Comparison of ENCODE assay signal across 9 mouse cellular contexts in genomic region chr10:96371321-96371653, GRCm38 (mm10).
DNase-seq lines count a peak whose midpoint lies in the region; ATAC-seq and TF ChIP-seq lines count a peak whose summit lies in the region.
"Had no signal": no experiment of that assay in that cellular context is flagged by ENCODE, and none has a peak within 500 bp of the region (broad histone marks: within the 10 kb centered on the region; RNA-seq: fewer than 3 reads in every experiment).

No protein-coding gene starts in this region.

- no peak overlapping the region for H3K9ac ChIP-seq in forebrain, embryonic 13.5 days
- no peak overlapping the region for H3K9ac ChIP-seq in intestine, embryonic 14.5 days (ENCODE audit: low read length)
- no peak overlapping the region for H3K9ac ChIP-seq in intestine, postnatal 0 days (ENCODE audit: low read depth, low read length)
- H3K9ac ChIP-seq in midbrain, embryonic 16.5 days (ENCODE audit: low read depth, low read length): 0 out of 2 replicates have a peak overlapping the region, but pooled peaks have one; percentile 21

- peak; percentile 38; the same call in 1 of the 2 replicates for ATAC-seq in forebrain, embryonic 13.5 days
- ATAC-seq in intestine, embryonic 14.5 days (replicated peaks; ENCODE audit: low FRiP score, low TSS enrichment, low read depth): no peak
- no peak for ATAC-seq in intestine, postnatal 0 days
- no peak; the same call in 1 of the 2 replicates for ATAC-seq in midbrain, embryonic 16.5 days
- no peak for ATAC-seq in megakaryocyte, adult 5-6 weeks (ENCODE audit: poor library complexity, severe bottlenecking)

- no peak overlapping the region for H3K27ac ChIP-seq in forebrain, embryonic 13.5 days
- H3K27ac ChIP-seq in forebrain, embryonic 10.5 days: no peak overlapping the region
- H3K27ac ChIP-seq in intestine, embryonic 14.5 days (ENCODE audit: low read depth): peak overlapping the region; percentile 22; the same call in 1 of the 2 replicates
- no peak overlapping the region for H3K27ac ChIP-seq in intestine, postnatal 0 days (ENCODE audit: low read depth, low read length)
- peak overlapping the region; percentile 96 for H3K27ac ChIP-seq in spleen, adult 2 months (ENCODE audit: insufficient read depth, low read length)
- no peak overlapping the region for H3K27ac ChIP-seq in midbrain, embryonic 16.5 days (ENCODE audit: low read length)

- 66% methylated on average over 14 of the region's 14 CpGs for WGBS in forebrain, embryonic 13.5 days
- 77% methylated on average over 14 of the region's 14 CpGs for WGBS in forebrain, embryonic 10.5 days
- 78% methylated on average over 14 of the region's 14 CpGs for WGBS in intestine, embryonic 14.5 days
- 85% methylated on average over 14 of the region's 14 CpGs for WGBS in intestine, postnatal 0 days
- 60% methylated on average over 14 of the region's 14 CpGs for WGBS in spleen, adult 2 months
- WGBS in midbrain, embryonic 16.5 days: 26% methylated on average over 14 of the region's 14 CpGs

- no peak overlapping the region for H3K4me3 ChIP-seq in forebrain, embryonic 13.5 days
- no peak overlapping the region for H3K4me3 ChIP-seq in forebrain, embryonic 10.5 days
- H3K4me3 ChIP-seq in intestine, embryonic 14.5 days (ENCODE audit: low read depth, low read length): no peak overlapping the region
- no peak overlapping the region for H3K4me3 ChIP-seq in intestine, postnatal 0 days (ENCODE audit: low read depth, low read length)
- H3K4me3 ChIP-seq in spleen, adult 2 months (ENCODE audit: extremely low read depth, insufficient read depth, insufficient read length): no peak overlapping the region
- peak overlapping the region; percentile 12 for H3K4me3 ChIP-seq in midbrain, embryonic 16.5 days (ENCODE audit: low read depth, low read length)

- no peak for TF ChIP-seq CTCF in intestine, postnatal 0 days (IDR thresholded peaks at IDR 0.05; ENCODE audit: low read depth)
- no peak for TF ChIP-seq CTCF in spleen, adult 2 months (IDR thresholded peaks at IDR 0.05; ENCODE audit: extremely low read depth, insufficient read depth, insufficient read length, insufficient replicate concordance)

- peak overlapping the region; percentile 22 for H3K4me2 ChIP-seq in forebrain, embryonic 13.5 days
- H3K4me2 ChIP-seq in intestine, embryonic 14.5 days (ENCODE audit: low read length): no peak overlapping the region
- no peak overlapping the region for H3K4me2 ChIP-seq in intestine, postnatal 0 days (replicated peaks; ENCODE audit: low read depth)
- H3K4me2 ChIP-seq in midbrain, embryonic 16.5 days (ENCODE audit: low read length): peak overlapping the region; percentile 46

- no peaks in the 10 kb centered on the region for H3K27me3 ChIP-seq in forebrain, embryonic 13.5 days
- H3K27me3 ChIP-seq in forebrain, embryonic 10.5 days (ENCODE audit: poor library complexity, severe bottlenecking): no peaks in the 10 kb centered on the region
- no peaks in the 10 kb centered on the region for H3K27me3 ChIP-seq in intestine, embryonic 14.5 days (replicated peaks; ENCODE audit: control insufficient read depth, insufficient read depth, low read length)
- no peaks in the 10 kb centered on the region for H3K27me3 ChIP-seq in intestine, postnatal 0 days (replicated peaks; ENCODE audit: control insufficient read depth, insufficient read depth, low read length)
- H3K27me3 ChIP-seq in spleen, adult 2 months (ENCODE audit: control insufficient read depth, insufficient read depth, low read length): no peaks in the 10 kb centered on the region
- no peaks in the 10 kb centered on the region for H3K27me3 ChIP-seq in midbrain, embryonic 16.5 days (ENCODE audit: control insufficient read depth, insufficient read depth, low read depth, low read length)

- TF ChIP-seq POLR2A in spleen, adult 2 months (IDR thresholded peaks at IDR 0.05; ENCODE audit: low read depth, low read length): no peak

- DNase-seq in forebrain, embryonic 10.5 days (ENCODE audit: extremely low spot score, low spot score): no peak
- DNase-seq in intestine, embryonic 14.5 days (ENCODE audit: low spot score): no peak
- no peak for DNase-seq in spleen, adult 2 months (ENCODE audit: low read depth in 1 of 2, low spot score in 2 of 2)
- DNase-seq in spleen, postnatal 10 days (ENCODE audit: low spot score in 2 of 2): no peak
- DNase-seq: kidney, adult 18-20 months had no signal

- H3K9me3 ChIP-seq in forebrain, embryonic 13.5 days (replicated peaks): no peaks in the 10 kb centered on the region
- no peaks in the 10 kb centered on the region for H3K9me3 ChIP-seq in forebrain, embryonic 10.5 days
- H3K9me3 ChIP-seq in intestine, embryonic 14.5 days (ENCODE audit: control insufficient read depth, low read length): no peaks in the 10 kb centered on the region
- H3K9me3 ChIP-seq in intestine, postnatal 0 days (ENCODE audit: control insufficient read depth): no peaks in the 10 kb centered on the region
- H3K9me3 ChIP-seq in midbrain, embryonic 16.5 days (replicated peaks; ENCODE audit: control insufficient read depth, low read length, poor library complexity, severe bottlenecking): no peaks in the 10 kb centered on the region

- no peaks in the 10 kb centered on the region for H3K36me3 ChIP-seq in forebrain, embryonic 13.5 days (ENCODE audit: poor library complexity, severe bottlenecking)
- H3K36me3 ChIP-seq in forebrain, embryonic 10.5 days (replicated peaks): no peaks in the 10 kb centered on the region
- H3K36me3 ChIP-seq in intestine, embryonic 14.5 days (ENCODE audit: control insufficient read depth, insufficient read depth, low read length): no peaks in the 10 kb centered on the region
- H3K36me3 ChIP-seq in intestine, postnatal 0 days (ENCODE audit: control insufficient read depth, insufficient read depth): no peaks in the 10 kb centered on the region
- H3K36me3 ChIP-seq in spleen, adult 2 months (ENCODE audit: control insufficient read depth, insufficient read depth, low read length): no peaks in the 10 kb centered on the region
- no peaks in the 10 kb centered on the region for H3K36me3 ChIP-seq in midbrain, embryonic 16.5 days (ENCODE audit: control insufficient read depth, insufficient read depth, low read length)

- peaks cover 13% of the 10 kb centered on the region for H3K4me1 ChIP-seq in forebrain, embryonic 13.5 days
- H3K4me1 ChIP-seq in forebrain, embryonic 10.5 days: peaks cover 13% of the 10 kb centered on the region; the same call in 1 of the 2 replicates
- peaks cover 12% of the 10 kb centered on the region for H3K4me1 ChIP-seq in intestine, embryonic 14.5 days (replicated peaks; ENCODE audit: control insufficient read depth, insufficient read depth, low read length)
- H3K4me1 ChIP-seq in intestine, postnatal 0 days (replicated peaks; ENCODE audit: control insufficient read depth, insufficient read depth, low read length): no peaks in the 10 kb centered on the region
- H3K4me1 ChIP-seq in spleen, adult 2 months (ENCODE audit: control insufficient read depth, insufficient read depth, insufficient read length): peaks cover 35% of the 10 kb centered on the region
- H3K4me1 ChIP-seq in midbrain, embryonic 16.5 days (ENCODE audit: control insufficient read depth, insufficient read depth, low read length): 0 out of 2 replicates have a peak, but pooled peaks cover 3% of the 10 kb centered on the region

Comparison
In these comparisons a context has a peak if more than half of its experiments do, and no peak if none do; other contexts are left out.
1. H3K27ac ChIP-seq: peak in intestine, embryonic 14.5 days (single experiment) and spleen, adult 2 months (single experiment); none in forebrain, embryonic 13.5 days (single experiment), forebrain, embryonic 10.5 days (single experiment), intestine, postnatal 0 days (single experiment) and midbrain, embryonic 16.5 days (single experiment).
2. H3K4me2 ChIP-seq: peak in forebrain, embryonic 13.5 days (single experiment) and midbrain, embryonic 16.5 days (single experiment); none in intestine, embryonic 14.5 days (single experiment) and intestine, postnatal 0 days (single experiment).